Mouse (Mus musculus): ENCODE data around the gene Zfp51.
"Not testable (repeated sequence)": the region's sequence is repeated elsewhere in the genome, so short reads cannot be mapped to it uniquely, and the experiment has no call there.

- not testable (repeated sequence) for TF ChIP-seq CTCF, EP300 (IDR thresholded peaks at IDR 0.05; ENCODE audit: low read depth)
Observed at GRCm38 (mm10) chr17:21438806-21439400, 11.3 kb upstream of the Zfp51 start.

All from heart, postnatal 0 days (tissue).